21 mouse cellular contexts compared by ENCODE assay signal in genomic region chr19:44929251-44929650, GRCm38 (mm10). TPM values are rescaled to one million over a fixed set of nuclear protein-coding genes. Genes with fewer than 3 reads are reported as not detected.
DNase-seq lines count a peak whose midpoint lies in the region; ATAC-seq and TF ChIP-seq lines count a peak whose summit lies in the region.
"Had no signal": no experiment of that assay in that cellular context is flagged by ENCODE, and none has a peak within 500 bp of the region (broad histone marks: within the 10 kb centered on the region; RNA-seq: fewer than 3 reads in every experiment).

No protein-coding gene starts in this region.

- 44% methylated on average over 3 of the region's 3 CpGs for WGBS in heart, embryonic 10.5 days
- WGBS in intestine, embryonic 14.5 days, result 15% methylated on average over 3 of the region's 3 CpGs
- 18% methylated on average over 3 of the region's 3 CpGs for WGBS in intestine, postnatal 0 days

- intact Hi-C loops in heart, postnatal 36 days (cut with DNase I), result loop anchor here (2.0 kb wide), 1 partner anchor 20 kb away; no protein-coding TSS in a partner anchor

- TF ChIP-seq CTCF in intestine, postnatal 0 days (IDR thresholded peaks at IDR 0.05; ENCODE audit: low read depth), result no peak
- no peak for TF ChIP-seq CTCF in MEL (IDR thresholded peaks at IDR 0.05 in 2 of 3, conservative IDR thresholded peaks at IDR 0.05 in 1 of 3; ENCODE audit: control insufficient read depth in 1 of 3, insufficient read depth in 1 of 3, low read depth in 2 of 3, low read length in 3 of 3, poor library complexity in 1 of 3, severe bottlenecking in 1 of 3)
- no peak for TF ChIP-seq CTCF in embryonic fibroblast, embryonic 13.5 days (IDR thresholded peaks at IDR 0.05; ENCODE audit: borderline replicate concordance, insufficient read depth, low read length)

- H3K27me3 ChIP-seq in heart, embryonic 10.5 days (ENCODE audit: insufficient read depth, poor library complexity, severe bottlenecking), result no peaks in the 10 kb centered on the region
- no peaks in the 10 kb centered on the region for H3K27me3 ChIP-seq in intestine, embryonic 14.5 days (replicated peaks; ENCODE audit: control insufficient read depth, insufficient read depth, low read length)
- no peaks in the 10 kb centered on the region for H3K27me3 ChIP-seq in intestine, postnatal 0 days (replicated peaks; ENCODE audit: control insufficient read depth, insufficient read depth, low read length)
- peaks cover 2 to 4% of the 10 kb centered on the region in 2 experiments for H3K27me3 ChIP-seq in MEL (ENCODE audit: control insufficient read depth in 1 of 2, insufficient read depth in 2 of 2, low read length in 2 of 2)
- H3K27me3 ChIP-seq: embryonic facial prominence, embryonic 15.5 days; limb, embryonic 13.5 days; liver, embryonic 13.5 days; lung, embryonic 15.5 days had no signal

- no peak overlapping the region for H3K4me2 ChIP-seq in intestine, embryonic 14.5 days (ENCODE audit: low read length)
- no peak overlapping the region for H3K4me2 ChIP-seq in intestine, postnatal 0 days (replicated peaks; ENCODE audit: low read depth)
- H3K4me2 ChIP-seq: lung, embryonic 15.5 days had no signal

- H3K79me2 ChIP-seq in MEL (ENCODE audit: control insufficient read depth, insufficient read depth, low read length, poor library complexity), result peaks cover 20% of the 10 kb centered on the region

- H3K9me3 ChIP-seq in heart, embryonic 10.5 days, result no peaks in the 10 kb centered on the region
- no peaks in the 10 kb centered on the region for H3K9me3 ChIP-seq in intestine, embryonic 14.5 days (ENCODE audit: control insufficient read depth, low read length)
- H3K9me3 ChIP-seq in intestine, postnatal 0 days (ENCODE audit: control insufficient read depth), result no peaks in the 10 kb centered on the region
- no peaks in the 10 kb centered on the region for H3K9me3 ChIP-seq in MEL (replicated peaks; ENCODE audit: insufficient read depth, low read length)
- H3K9me3 ChIP-seq: embryonic facial prominence, embryonic 15.5 days; limb, embryonic 13.5 days; liver, embryonic 13.5 days; lung, embryonic 15.5 days; midbrain, embryonic 10.5 days had no signal

- no peak for TF ChIP-seq RAD21 in MEL (IDR thresholded peaks at IDR 0.05; ENCODE audit: low read depth, low read length)

- peaks cover 4% of the 10 kb centered on the region for H3K36me3 ChIP-seq in heart, embryonic 10.5 days
- H3K36me3 ChIP-seq in intestine, embryonic 14.5 days (ENCODE audit: control insufficient read depth, insufficient read depth, low read length), result 0 out of 2 replicates have a peak, but pooled peaks cover 5% of the 10 kb centered on the region
- no peaks in the 10 kb centered on the region for H3K36me3 ChIP-seq in intestine, postnatal 0 days (ENCODE audit: control insufficient read depth, insufficient read depth)
- peaks cover 8 to 42% of the 10 kb centered on the region in 2 experiments for H3K36me3 ChIP-seq in MEL (ENCODE audit: control insufficient read depth in 1 of 2, insufficient read depth in 2 of 2, low read length in 2 of 2)
- H3K36me3 ChIP-seq: embryonic facial prominence, embryonic 15.5 days; lung, embryonic 15.5 days had no signal

- no peak for DNase-seq in heart, embryonic 10.5 days (ENCODE audit: low spot score)
- DNase-seq in heart, postnatal 36 days, result no peak
- DNase-seq in intestine, embryonic 14.5 days (ENCODE audit: low spot score), result no peak
- DNase-seq in MEL (ENCODE audit: low read depth, low spot score), result peak; percentile 45
- DNase-seq in T-cell, adult 2 months (ENCODE audit: low spot score), result no peak
- DNase-seq in adrenal gland, adult 8-10 months, result no peak
- DNase-seq: cerebellum, adult 8-10 months; kidney, adult 11 months; kidney, postnatal 4 days; liver, embryonic 13.5 days; lung, postnatal 4 days; retina, postnatal 1 day; thymus, postnatal 14 days had no signal

- no peak for ATAC-seq in intestine, embryonic 14.5 days (replicated peaks; ENCODE audit: low FRiP score, low TSS enrichment, low read depth)
- no peak for ATAC-seq in intestine, postnatal 0 days

- H3K4me1 ChIP-seq in heart, embryonic 10.5 days, result peaks cover 63% of the 10 kb centered on the region
- H3K4me1 ChIP-seq in intestine, embryonic 14.5 days (replicated peaks; ENCODE audit: control insufficient read depth, insufficient read depth, low read length), result peaks cover 47% of the 10 kb centered on the region
- 0 out of 2 replicates have a peak, but pooled peaks cover 3% of the 10 kb centered on the region for H3K4me1 ChIP-seq in intestine, postnatal 0 days (replicated peaks; ENCODE audit: control insufficient read depth, insufficient read depth, low read length)
- peaks cover 12 to 27% of the 10 kb centered on the region in 2 experiments for H3K4me1 ChIP-seq in MEL (ENCODE audit: control insufficient read depth in 1 of 2, insufficient read depth in 2 of 2, low read length in 2 of 2)
- H3K4me1 ChIP-seq in embryonic fibroblast, embryonic 13.5 days (ENCODE audit: control insufficient read depth, insufficient read depth, low read length), result peaks cover 7% of the 10 kb centered on the region

- no peak for TF ChIP-seq EP300 in MEL (IDR thresholded peaks at IDR 0.05; ENCODE audit: low read depth in 1 of 2, low read length in 2 of 2)

- no peak overlapping the region for H3K9ac ChIP-seq in intestine, embryonic 14.5 days (ENCODE audit: low read length)
- H3K9ac ChIP-seq in intestine, postnatal 0 days (ENCODE audit: low read depth, low read length), result no peak overlapping the region
- H3K9ac ChIP-seq in MEL (ENCODE audit: control insufficient read depth, low read depth, low read length, poor library complexity, severe bottlenecking), result no peak overlapping the region
- H3K9ac ChIP-seq: embryonic facial prominence, embryonic 15.5 days; hindbrain, embryonic 14.5 days; limb, embryonic 13.5 days; liver, embryonic 13.5 days; lung, embryonic 15.5 days had no signal

- no peak overlapping the region for H3K4me3 ChIP-seq in heart, embryonic 10.5 days
- no peak overlapping the region for H3K4me3 ChIP-seq in intestine, embryonic 14.5 days (ENCODE audit: low read depth, low read length)
- H3K4me3 ChIP-seq in intestine, postnatal 0 days (ENCODE audit: low read depth, low read length), result no peak overlapping the region
- no peak overlapping the region; a peak in 1 of 4 replicates for H3K4me3 ChIP-seq in MEL (ENCODE audit: control insufficient read depth in 1 of 2, insufficient read depth in 1 of 2, low read depth in 2 of 2, low read length in 2 of 2)
- H3K4me3 ChIP-seq in embryonic fibroblast, embryonic 13.5 days (ENCODE audit: insufficient read depth, low read length), result no peak overlapping the region
- H3K4me3 ChIP-seq: embryonic facial prominence, embryonic 15.5 days; limb, embryonic 13.5 days; liver, embryonic 13.5 days; lung, embryonic 15.5 days had no signal

- H3K27ac ChIP-seq in heart, embryonic 10.5 days, result peak overlapping the region; percentile 96; the same call in 1 of the 2 replicates
- peak overlapping the region; percentile 85 for H3K27ac ChIP-seq in intestine, embryonic 14.5 days (ENCODE audit: low read depth)
- no peak overlapping the region for H3K27ac ChIP-seq in intestine, postnatal 0 days (ENCODE audit: low read depth, low read length)
- no peak overlapping the region for H3K27ac ChIP-seq in MEL (ENCODE audit: control insufficient read depth, low read depth, low read length)
- peak overlapping the region; percentile 48; the same call in 1 of the 2 replicates for H3K27ac ChIP-seq in embryonic fibroblast, embryonic 13.5 days (ENCODE audit: insufficient read depth, low read length)
- H3K27ac ChIP-seq: hindbrain, embryonic 14.5 days; limb, embryonic 13.5 days; liver, embryonic 13.5 days; lung, embryonic 15.5 days had no signal

- TF ChIP-seq POLR2A in MEL (IDR thresholded peaks at IDR 0.05; ENCODE audit: control insufficient read depth in 1 of 2, insufficient read depth in 1 of 2, low read depth in 1 of 2, low read length in 2 of 2, poor library complexity in 1 of 2), result no peak
- no peak for TF ChIP-seq POLR2A in embryonic fibroblast, embryonic 13.5 days (IDR thresholded peaks at IDR 0.05; ENCODE audit: low read depth, low read length)

TF ChIP-seq in MEL, 35 proteins besides CTCF, POLR2A, EP300 and RAD21:
- TF ChIP-seq ZKSCAN1 (IDR thresholded peaks at IDR 0.05; ENCODE audit: low read depth, low read length), result no peak
- 0 out of 2 replicates have a peak, but pooled peaks have one; percentile 3 for TF ChIP-seq SIN3A (IDR thresholded peaks at IDR 0.05; ENCODE audit: low read length)
- TF ChIP-seq BHLHE40 (IDR thresholded peaks at IDR 0.05; ENCODE audit: borderline replicate concordance, low read depth, low read length), result no peak

RNA-seq across cellular contexts. Expression of gene Slf2, which starts 1.7 kb away (rescaled TPM):
- polyA plus RNA-seq in heart, embryonic 10.5 days (2016; fragmentation: Nextera tagmentation; extraction: Ambion mirVana), result 56.6 and 60.6 TPM in 2 replicates
- 10 to 100 TPM; 21.4 to 23.3 TPM for total RNA-seq in heart, postnatal 36 days (2021)
- polyA plus RNA-seq in intestine, embryonic 14.5 days (2014; fragmentation: Nextera tagmentation; extraction: Ambion mirVana), result 54.1 and 60.8 TPM in 2 replicates
- 11.4 and 13.4 TPM in 2 replicates for polyA plus RNA-seq in intestine, postnatal 0 days (2015; fragmentation: Nextera tagmentation; extraction: Ambion mirVana)
- total RNA-seq in MEL (2012; rRNA removed), result 35.4 and 36.7 TPM in 2 replicates
- 100 to 1,000 TPM in 1 of 2 experiments, 10 to 100 TPM in 1; 30.2 to 109 TPM for polyA plus RNA-seq in MEL (2012; ENCODE audit: insufficient read depth in 1 of 2, insufficient read length in 2 of 2, low read depth in 1 of 2, low replicate concordance in 2 of 2, missing spikeins in 1 of 2)
- polyA plus RNA-seq in embryonic fibroblast, embryonic 13.5 days (2011; ENCODE audit: insufficient read length, low read depth, missing spikeins), result 24.5 and 28.0 TPM in 2 replicates
- total RNA-seq in adrenal gland, adult 8-10 months (2022), result 10 to 100 TPM; 22.6 to 40.9 (median 30.5) TPM

RNA-seq across cellular contexts. Expression of gene Sema4g, which starts 59.6 kb away (rescaled TPM):
- polyA plus RNA-seq in heart, embryonic 10.5 days (2016; fragmentation: Nextera tagmentation; extraction: Ambion mirVana), result 1.3 and 3.4 TPM in 2 replicates
- under 1 TPM; 0.14 to 0.30 TPM for total RNA-seq in heart, postnatal 36 days (2021)
- polyA plus RNA-seq in intestine, embryonic 14.5 days (2014; fragmentation: Nextera tagmentation; extraction: Ambion mirVana), result 14.5 and 16.3 TPM in 2 replicates
- 7.8 and 10.0 TPM in 2 replicates for polyA plus RNA-seq in intestine, postnatal 0 days (2015; fragmentation: Nextera tagmentation; extraction: Ambion mirVana)
- total RNA-seq in MEL (2012; rRNA removed), result 0.10 and 0.15 TPM in 2 replicates
- under 1 TPM in 1 of 2 experiments, not detected in 1; 0.47 TPM for polyA plus RNA-seq in MEL (2012; ENCODE audit: insufficient read depth in 1 of 2, insufficient read length in 2 of 2, low read depth in 1 of 2, low replicate concordance in 2 of 2, missing spikeins in 1 of 2)
- polyA plus RNA-seq in embryonic fibroblast, embryonic 13.5 days (2011; ENCODE audit: insufficient read length, low read depth, missing spikeins), result 3.4 and 4.9 TPM in 2 replicates
- total RNA-seq in adrenal gland, adult 8-10 months (2022), result 10 to 100 TPM in 2 of 4 experiments, 1 to 10 TPM in 2; 4.3 to 14.9 (median 10.2) TPM
- total RNA-seq: granulocyte monocyte progenitor cell, adult 5-6 weeks had no signal

Comparison
In these comparisons a context has a peak if more than half of its experiments do, and no peak if none do; other contexts are left out.
1. H3K27ac ChIP-seq: peak in heart, embryonic 10.5 days (single experiment), intestine, embryonic 14.5 days (single experiment) and embryonic fibroblast, embryonic 13.5 days (single experiment); none in intestine, postnatal 0 days (single experiment) and MEL (single experiment).